Mouse (Mus musculus) C2C12 (cell line): ENCODE data around the gene Rpl18. TPM values are rescaled to one million over a fixed set of nuclear protein-coding genes. Genes with fewer than 3 reads are reported as not detected.

Experiments used
- H3K27me3 ChIP-seq: one replicate; pipeline ENCODE4 v1.6.1; 2011; ENCODE audit not compliant: control insufficient read depth, insufficient read depth, insufficient read length
- H3K36me3 ChIP-seq: one replicate; pipeline ENCODE4 v1.6.1; 2011; ENCODE audit not compliant: control insufficient read depth, insufficient read depth
- H3K4me3 ChIP-seq: one replicate; pipeline ENCODE4 v1.5.1; 2011; ENCODE audit warnings: mild to moderate bottlenecking, control low read depth; ENCODE audit not compliant: poor library complexity, insufficient read depth, severe bottlenecking
- H3K79me2 ChIP-seq: one replicate; pipeline ENCODE4 v1.6.1; 2011; ENCODE audit not compliant: control insufficient read depth, insufficient read depth
- H3K79me3 ChIP-seq: one replicate; pipeline ENCODE4 v1.6.1; 2011; ENCODE audit warnings: low read depth, control low read depth
- H3ac ChIP-seq: one replicate; pipeline ENCODE3; 2011; ENCODE audit warnings: low read depth; ENCODE audit not compliant: control insufficient read depth, insufficient read length
- CEBPB ChIP-seq: IDR thresholded peaks from one replicate; pipeline ENCODE4 v1.6.1; 2011; ENCODE audit warnings: low read depth, mild to moderate bottlenecking, control low read depth, moderate library complexity
- CTCF ChIP-seq: IDR thresholded peaks from one replicate; pipeline ENCODE4 v1.5.1; 2011; ENCODE audit not compliant: control insufficient read depth, insufficient read depth, insufficient read length
- FOSL1 ChIP-seq: IDR thresholded peaks from one replicate; pipeline ENCODE4 v1.8.0; 2011; ENCODE audit warnings: mild to moderate bottlenecking, low read length; ENCODE audit not compliant: poor library complexity, insufficient read depth, severe bottlenecking
- MAX ChIP-seq: IDR thresholded peaks from one replicate; pipeline ENCODE4 v1.6.1; 2011; ENCODE audit warnings: mild to moderate bottlenecking, control low read depth
- MYOD1 ChIP-seq: IDR thresholded peaks from one replicate; pipeline ENCODE4 v1.6.1; 2011; ENCODE audit warnings: low read depth; ENCODE audit not compliant: control insufficient read depth, insufficient read length
- MYOG ChIP-seq: IDR thresholded peaks from one replicate; pipeline ENCODE4 v1.6.1; 2011; ENCODE audit not compliant: control insufficient read depth, insufficient read length; ENCODE audit errors: extremely low read depth
- USF1 ChIP-seq: IDR thresholded peaks from one replicate; pipeline ENCODE4 v1.6.1; 2011; ENCODE audit warnings: low read depth, mild to moderate bottlenecking, control low read depth, moderate library complexity
- polyA plus RNA-seq: library from polyadenylated mRNA; unstranded; fragments of >200 nt; fragmentation: generic; extraction: Trizol; gene quantifications from one replicate; pipeline ENCODE4 v1.2.1, GENCODE M21; 2012; ENCODE audit warnings: missing spikeins

The Rpl18 gene
- polyA plus RNA-seq, 1 experiment, result 4,453 TPM

DNA sequence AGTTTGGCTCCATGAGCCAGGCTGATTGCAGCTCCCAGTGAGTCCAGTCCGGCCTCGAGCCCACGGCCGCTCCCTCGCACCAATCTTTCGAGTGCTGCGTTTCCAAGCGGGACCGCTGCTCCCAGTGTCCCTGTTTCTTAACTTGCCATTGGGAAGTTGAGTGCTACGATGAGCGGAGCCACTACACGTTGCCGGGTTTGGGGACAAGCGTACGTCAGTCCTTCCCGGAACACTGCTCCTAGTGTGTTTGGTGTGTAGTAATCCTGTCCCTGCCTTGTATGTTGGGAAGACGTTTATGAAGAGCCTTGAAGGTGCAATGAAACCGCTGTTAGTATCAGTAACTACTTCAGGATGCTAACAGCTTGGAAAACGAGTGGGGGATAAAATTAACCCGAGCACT, 3.1 kb downstream of the Rpl18 start:
- peak overlapping the region; percentile 71 for H3K4me3 ChIP-seq
- H3K36me3 ChIP-seq, result peaks cover 36% of the 10 kb centered on the region
- H3K79me2 ChIP-seq, result peaks cover 74% of the 10 kb centered on the region
- no peak for TF ChIP-seq USF1
- no peak for TF ChIP-seq CEBPB
- no peak for TF ChIP-seq MYOD1
- no peak for TF ChIP-seq MAX
- TF ChIP-seq MYOG, result no peak
- no peaks in the 10 kb centered on the region for H3K27me3 ChIP-seq
- peaks cover 49% of the 10 kb centered on the region for H3K79me3 ChIP-seq
- peak overlapping the region; percentile 78 for H3ac ChIP-seq

DNA sequence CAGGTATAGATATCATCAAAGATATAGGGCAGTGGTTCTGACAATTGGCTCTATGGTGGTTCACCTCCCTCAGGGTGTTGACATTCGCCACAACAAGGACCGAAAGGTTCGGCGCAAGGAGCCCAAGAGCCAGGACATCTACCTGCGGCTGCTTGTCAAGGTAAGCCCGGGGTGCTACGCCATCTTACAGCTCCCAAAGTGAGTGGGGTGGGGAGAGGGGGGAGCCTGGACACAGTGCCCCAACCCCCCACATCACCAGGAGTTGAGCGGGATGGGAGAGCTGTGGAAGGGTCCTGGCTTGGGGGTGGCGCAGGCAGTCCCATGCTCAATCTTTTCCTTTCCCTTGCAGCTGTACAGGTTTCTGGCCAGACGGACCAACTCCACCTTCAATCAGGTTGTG, 3.9 kb downstream of the Rpl18 start:
- Histone ChIP-seq H3K79me2 (peaks cover 69% of the 10 kb centered on the region), H3ac (peak overlapping the region; percentile 78), H3K4me3 (peak overlapping the region; percentile 71), H3K79me3 (peaks cover 49% of the 10 kb centered on the region), H3K36me3 (peaks cover 44% of the 10 kb centered on the region), H3K27me3 (no peaks in the 10 kb centered on the region)
- TF ChIP-seq CTCF (no peak), FOSL1 (no peak), MYOG (no peak), MAX (no peak), USF1 (no peak), CEBPB (no peak), MYOD1 (no peak)

DNA sequence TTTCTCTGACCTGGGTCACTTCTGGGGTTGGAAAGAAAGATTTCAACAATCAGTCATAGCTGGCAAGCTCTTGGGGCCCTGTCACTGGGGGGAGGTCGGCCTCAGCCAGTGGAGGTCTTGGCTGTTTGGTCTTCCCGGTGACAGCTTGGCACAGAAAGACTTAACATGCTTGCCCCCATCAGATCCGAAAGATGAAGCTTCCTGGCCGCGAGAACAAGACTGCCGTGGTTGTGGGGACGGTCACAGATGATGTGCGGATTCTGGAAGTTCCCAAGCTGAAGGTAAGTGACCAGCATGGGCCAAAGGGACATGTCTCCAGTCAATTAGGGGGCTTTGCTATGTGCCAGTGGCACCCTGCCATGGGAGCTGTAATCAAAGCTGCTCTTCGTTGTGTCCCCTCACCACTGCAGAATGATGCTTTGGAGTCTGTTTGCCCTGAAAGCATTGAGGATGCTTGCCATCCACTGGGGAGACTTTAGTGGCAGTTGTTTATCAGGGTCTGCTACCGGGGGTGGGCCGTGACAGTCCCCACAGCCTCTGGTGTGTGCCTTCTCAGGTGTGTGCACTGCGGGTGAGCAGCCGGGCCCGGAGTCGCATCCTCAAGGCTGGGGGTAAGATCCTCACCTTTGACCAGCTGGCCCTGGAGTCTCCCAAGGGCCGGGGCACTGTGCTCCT, 4.6 kb downstream of the Rpl18 start:
- H3K79me3 ChIP-seq, result peaks cover 44% of the 10 kb centered on the region
- no peak for TF ChIP-seq USF1
- no peak for TF ChIP-seq FOSL1
- TF ChIP-seq MAX, result no peak
- TF ChIP-seq MYOG, result no peak
- TF ChIP-seq CEBPB, result no peak
- no peak for TF ChIP-seq MYOD1
- no peak for TF ChIP-seq CTCF
- peak overlapping the region; percentile 31 for H3ac ChIP-seq
- H3K79me2 ChIP-seq, result peaks cover 66% of the 10 kb centered on the region
- H3K4me3 ChIP-seq, result peak overlapping the region; percentile 71
- H3K27me3 ChIP-seq, result no peaks in the 10 kb centered on the region
- peaks cover 49% of the 10 kb centered on the region for H3K36me3 ChIP-seq

DNA sequence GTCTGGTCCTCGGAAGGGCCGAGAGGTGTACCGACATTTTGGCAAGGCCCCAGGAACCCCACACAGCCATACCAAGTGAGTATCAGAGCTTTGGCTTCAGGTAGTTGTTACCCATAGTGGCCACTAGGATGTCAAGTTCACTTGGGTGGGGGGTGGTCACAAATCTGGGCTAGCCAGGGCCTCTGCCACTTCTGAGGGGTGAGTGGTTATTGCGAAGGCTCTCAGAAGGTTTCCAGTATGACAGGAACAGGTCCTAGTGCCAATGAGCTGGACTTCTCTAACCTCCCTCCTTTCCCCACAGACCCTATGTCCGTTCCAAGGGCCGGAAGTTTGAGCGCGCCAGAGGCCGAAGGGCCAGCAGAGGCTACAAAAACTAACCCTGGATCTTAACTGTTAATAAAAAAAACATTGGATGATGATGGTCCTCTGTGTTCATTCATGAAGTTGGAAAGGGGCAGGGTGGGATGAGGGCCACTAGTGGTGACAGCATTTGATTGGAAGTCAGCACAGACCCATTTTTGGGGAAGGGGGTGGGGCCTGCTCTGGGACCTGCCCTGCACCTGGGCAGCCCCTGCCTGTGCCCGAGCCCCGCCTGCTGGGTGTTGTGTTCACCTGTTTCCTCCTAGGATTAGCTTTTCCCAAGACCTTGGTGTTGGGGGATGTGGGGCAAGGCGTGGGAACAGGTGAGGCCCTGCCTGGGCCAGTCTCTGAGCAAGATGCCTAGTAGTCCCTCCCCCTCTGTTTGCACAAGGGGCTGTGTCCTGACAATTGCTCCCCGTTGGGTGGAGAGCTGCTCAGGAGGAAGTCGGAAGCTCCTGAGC, 5.4 kb downstream of the Rpl18 start, which contains the start of gene Fam83e:
TSS of gene Fam83e (plus strand) at position 800 of the 821 bp plus-strand sequence.
- Histone ChIP-seq H3K27me3 (no peaks in the 10 kb centered on the region), H3ac (peak within 1 kb of the TSS; percentile 31), H3K79me2 (peaks cover 64% of the 10 kb centered on the region), H3K4me3 (no peak within 1 kb of the TSS), H3K36me3 (peaks cover 52% of the 10 kb centered on the region), H3K79me3 (peaks cover 40% of the 10 kb centered on the region)
- TF ChIP-seq CTCF (no peak), MYOD1 (no peak), USF1 (no peak), MAX (no peak), CEBPB (no peak), FOSL1 (no peak), MYOG (no peak)

DNA sequence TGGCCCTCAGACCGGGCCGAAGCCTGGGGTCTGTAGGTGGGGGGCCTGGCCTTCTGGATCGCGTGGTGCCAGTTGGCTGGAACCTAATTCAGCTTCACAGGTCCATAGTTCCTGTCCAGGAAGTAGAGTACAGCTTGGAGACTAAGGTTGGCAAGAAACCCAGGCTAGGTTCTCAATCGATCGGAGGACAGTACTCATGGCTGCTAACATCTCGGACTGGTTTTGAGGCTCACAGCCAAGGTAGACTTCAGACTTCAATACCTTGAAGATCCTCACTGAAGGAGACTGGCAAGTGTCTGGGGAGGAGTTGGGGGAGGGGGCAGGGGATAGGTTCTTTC, 5.9 kb downstream of the Rpl18 start:
- H3K4me3 ChIP-seq, result no peak overlapping the region

More for the DNA sequence above, 5.9 kb downstream of the Rpl18 start:
- TF ChIP-seq MYOD1 (no peak), CEBPB (no peak), FOSL1 (no peak), USF1 (no peak), MYOG (no peak), CTCF (no peak), MAX (no peak)
- Histone ChIP-seq H3K27me3 (no peaks in the 10 kb centered on the region), H3ac (no peak overlapping the region), H3K79me3 (peaks cover 39% of the 10 kb centered on the region), H3K36me3 (peaks cover 54% of the 10 kb centered on the region), H3K79me2 (peaks cover 58% of the 10 kb centered on the region)
